Mouse (Mus musculus) heart, embryonic 13.5 days (tissue): Measurements from ENCODE around the gene BC005537. TPM values are rescaled to one million over a fixed set of nuclear protein-coding genes. Genes with fewer than 3 reads are reported as not detected.
A peak's percentile ranks its signal among the peaks of the same experiment; 100 is the strongest.
"Not testable (repeated sequence)": the region's sequence is repeated elsewhere in the genome, so short reads cannot be mapped to it uniquely, and the experiment has no call there.

ENCODE experiments used
- ATAC-seq: fragments of 200-750 bp; cut with Nextera tagmentation; 2 replicates; pipeline ENCODE4 v1.8.0; 2017; ENCODE audit warnings: moderate TSS enrichment; ENCODE audit not compliant: insufficient number of reproducible peaks, low FRiP score, low TSS enrichment; ENCODE audit errors: extremely low read depth
- H3K27ac ChIP-seq: fragments of 300-500 bp; sonication (generic); replicated peaks from 2 replicates; pipeline ENCODE4 v1.5.1; 2015; ENCODE audit warnings: moderate library complexity, mild to moderate bottlenecking, inconsistent platforms
- H3K27me3 ChIP-seq: fragments of 300-500 bp; sonication (generic); replicated peaks from 2 replicates; pipeline ENCODE4 v1.6.1; 2015; ENCODE audit warnings: mild to moderate bottlenecking, inconsistent platforms
- H3K36me3 ChIP-seq: fragments of 300-500 bp; sonication (generic); 2 replicates; pipeline ENCODE4 v1.6.1; 2015; ENCODE audit warnings: mild to moderate bottlenecking, inconsistent platforms
- H3K4me1 ChIP-seq: fragments of 300-500 bp; sonication (generic); 2 replicates; pipeline ENCODE4 v1.6.1; 2015; ENCODE audit warnings: inconsistent platforms
- H3K4me2 ChIP-seq: fragments of 300-500 bp; sonication (generic); 2 replicates; pipeline ENCODE4 v1.6.1; 2015; ENCODE audit warnings: inconsistent platforms, mild to moderate bottlenecking, moderate library complexity
- H3K4me3 ChIP-seq: fragments of 300-500 bp; sonication (generic); 2 replicates; pipeline ENCODE4 v1.5.1; 2015; ENCODE audit warnings: moderate library complexity, mild to moderate bottlenecking, inconsistent platforms
- H3K9ac ChIP-seq: fragments of 300-500 bp; sonication (generic); 2 replicates; pipeline ENCODE4 v1.6.1; 2015; ENCODE audit warnings: inconsistent platforms, mild to moderate bottlenecking, moderate library complexity
- H3K9me3 ChIP-seq: fragments of 300-500 bp; sonication (generic); 2 replicates; pipeline ENCODE4 v1.6.1; 2016; ENCODE audit warnings: inconsistent platforms
- WGBS: fragments of 180-500 bp; shearing (Covaris S2); methylation state at CpG from one replicate; pipeline ENCODE4 v1.1.7; 2015; ENCODE audit warnings: mixed read lengths; 5-methylcytosine and 5-hydroxymethylcytosine counted together
- polyA plus RNA-seq: library from polyadenylated mRNA; unstranded; fragments of >200 nt; fragmentation: Nextera tagmentation; extraction: Ambion mirVana; gene quantifications from 2 replicates; pipeline ENCODE4 v1.2.1, GENCODE M21; 2015

The BC005537 gene
- polyA plus RNA-seq, result 8.5 and 10.5 TPM in 2 replicates

GRCm38 (mm10) chr13:24801308-24801921 lies at the start of gene BC005537:
Gene BC005537 (plus strand): TSS chr13:24801657.
- H3K27ac ChIP-seq, result peak within 1 kb of the TSS; percentile 100
- peak within 1 kb of the TSS; percentile 99 for H3K4me3 ChIP-seq
- peaks cover 17% of the 10 kb centered on the region for H3K36me3 ChIP-seq
- H3K9ac ChIP-seq, result peak within 1 kb of the TSS; percentile 99
- H3K4me2 ChIP-seq, result peak within 1 kb of the TSS; percentile 98
- no peaks in the 10 kb centered on the region for H3K27me3 ChIP-seq
- WGBS, result under 1% methylated on average over 52 of the region's 74 CpGs
- peaks cover 32% of the 10 kb centered on the region for H3K4me1 ChIP-seq
- peak; percentile 55 for ATAC-seq
- no peaks in the 10 kb centered on the region for H3K9me3 ChIP-seq

GRCm38 (mm10) chr13:24756756-24757155 lies 44.7 kb upstream of the BC005537 start:
- Histone ChIP-seq H3K4me3 (no peak overlapping the region), H3K9ac (no peak overlapping the region), H3K4me2 (no peak overlapping the region), H3K4me1 (peaks cover 15% of the 10 kb centered on the region), H3K27me3 (no peaks in the 10 kb centered on the region), H3K9me3 (no peaks in the 10 kb centered on the region), H3K27ac (no peak overlapping the region), H3K36me3 (peaks cover 77% of the 10 kb centered on the region)
- 91% methylated on average over 3 of the region's 3 CpGs for WGBS
- ATAC-seq, result no peak

- no peak overlapping the region for H3K9ac ChIP-seq
- no peaks in the 10 kb centered on the region for H3K9me3 ChIP-seq
- H3K36me3 ChIP-seq, result peaks cover 65% of the 10 kb centered on the region
- H3K4me2 ChIP-seq, result no peak overlapping the region
- H3K27ac ChIP-seq, result no peak overlapping the region
- H3K27me3 ChIP-seq, result no peaks in the 10 kb centered on the region
- peaks cover 24% of the 10 kb centered on the region for H3K4me1 ChIP-seq
- WGBS, result 77% methylated on average over 12 of the region's 12 CpGs
- ATAC-seq, result no peak
- H3K4me3 ChIP-seq, result no peak overlapping the region
Observed at GRCm38 (mm10) chr13:24757820-24758564, 43.5 kb upstream of the BC005537 start.

GRCm38 (mm10) chr13:24759451-24759850 lies 42.0 kb upstream of the BC005537 start:
- no peak overlapping the region for H3K27ac ChIP-seq

GRCm38 (mm10) chr13:24760351-24760870 lies 41.0 kb upstream of the BC005537 start:
- Histone ChIP-seq H3K4me1 (peaks cover 24% of the 10 kb centered on the region), H3K27ac (peak overlapping the region; percentile 97; the same call in 1 of the 2 replicates), H3K4me3 (peak overlapping the region; percentile 97), H3K4me2 (peak overlapping the region; percentile 76), H3K9ac (peak overlapping the region; percentile 95), H3K36me3 (peaks cover 43% of the 10 kb centered on the region), H3K9me3 (no peaks in the 10 kb centered on the region), H3K27me3 (no peaks in the 10 kb centered on the region)
- no peak for ATAC-seq
- WGBS, result 57% methylated on average over 5 of the region's 5 CpGs

More at GRCm38 (mm10) chr13:24759451-24759850, 42.0 kb upstream of the BC005537 start:
- Histone ChIP-seq H3K4me3 (no peak overlapping the region), H3K27me3 (no peaks in the 10 kb centered on the region), H3K9ac (no peak overlapping the region), H3K36me3 (peaks cover 53% of the 10 kb centered on the region), H3K4me1 (peaks cover 24% of the 10 kb centered on the region), H3K9me3 (no peaks in the 10 kb centered on the region), H3K4me2 (no peak overlapping the region)
- ATAC-seq, result no peak
- WGBS, result 85% methylated on average over 10 of the region's 10 CpGs

GRCm38 (mm10) chr13:24761083-24761402 lies 40.4 kb upstream of the BC005537 start:
- Histone ChIP-seq H3K9me3 (no peaks in the 10 kb centered on the region), H3K4me1 (peaks cover 24% of the 10 kb centered on the region), H3K4me2 (peak overlapping the region; percentile 76), H3K27ac (peak overlapping the region; percentile 97), H3K4me3 (peak overlapping the region; percentile 97), H3K36me3 (peaks cover 37% of the 10 kb centered on the region), H3K9ac (peak overlapping the region; percentile 95), H3K27me3 (no peaks in the 10 kb centered on the region)
- 3% methylated on average over 10 of the region's 10 CpGs for WGBS
- no peak; the same call in 1 of the 2 replicates for ATAC-seq

- peak within 1 kb of the TSS; percentile 97 for H3K4me3 ChIP-seq
- H3K27ac ChIP-seq, result peak within 1 kb of the TSS; percentile 97
- peak within 1 kb of the TSS; percentile 95 for H3K9ac ChIP-seq
- under 1% methylated on average over 79 of the region's 79 CpGs for WGBS
- no peaks in the 10 kb centered on the region for H3K27me3 ChIP-seq
- H3K36me3 ChIP-seq, result peaks cover 31% of the 10 kb centered on the region
- H3K4me2 ChIP-seq, result peak within 1 kb of the TSS; percentile 76
- H3K4me1 ChIP-seq, result peaks cover 24% of the 10 kb centered on the region
- ATAC-seq, result peak; percentile 98
- no peaks in the 10 kb centered on the region for H3K9me3 ChIP-seq
Observed at GRCm38 (mm10) chr13:24761403-24762227, 39.8 kb upstream of the BC005537 start, which contains the start of gene Gmnn. Gene Gmnn (minus strand): TSS chr13:24761923.

GRCm38 (mm10) chr13:24762254-24762653 lies 39.2 kb upstream of the BC005537 start:
- Histone ChIP-seq H3K4me2 (peak overlapping the region; percentile 76), H3K27me3 (no peaks in the 10 kb centered on the region), H3K4me3 (peak overlapping the region; percentile 97), H3K4me1 (peaks cover 24% of the 10 kb centered on the region), H3K9me3 (no peaks in the 10 kb centered on the region), H3K9ac (peak overlapping the region; percentile 95), H3K36me3 (peaks cover 25% of the 10 kb centered on the region), H3K27ac (peak overlapping the region; percentile 97)
- ATAC-seq, result no peak
- 26% methylated on average over 4 of the region's 4 CpGs for WGBS

GRCm38 (mm10) chr13:24767809-24768208 lies 33.6 kb upstream of the BC005537 start:
- not testable (repeated sequence) for H3K27ac ChIP-seq, ATAC-seq, H3K4me3 ChIP-seq, H3K4me1 ChIP-seq, H3K4me2 ChIP-seq, H3K36me3 ChIP-seq, H3K9ac ChIP-seq, H3K27me3 ChIP-seq, H3K9me3 ChIP-seq
- 67% methylated on average over 4 of the region's 4 CpGs for WGBS

- not testable (repeated sequence) for ATAC-seq, H3K36me3 ChIP-seq, H3K4me3 ChIP-seq, H3K9ac ChIP-seq, H3K4me1 ChIP-seq, H3K4me2 ChIP-seq, H3K9me3 ChIP-seq, H3K27ac ChIP-seq, H3K27me3 ChIP-seq
- 91% methylated on average over 10 of the region's 10 CpGs for WGBS
Observed at GRCm38 (mm10) chr13:24771482-24771881, 30.0 kb upstream of the BC005537 start.
